ENCODE assay signal across 12 mouse cellular contexts in genomic region chr3:86818001-86818585, GRCm38 (mm10).
A peak's percentile ranks its signal among the peaks of the same experiment; 100 is the strongest.
DNase-seq lines count a peak whose midpoint lies in the region; ATAC-seq and TF ChIP-seq lines count a peak whose summit lies in the region.
"Had no signal": no experiment of that assay in that cellular context is flagged by ENCODE, and none has a peak within 500 bp of the region (broad histone marks: within the 10 kb centered on the region; RNA-seq: fewer than 3 reads in every experiment).

No protein-coding gene starts in this region.

- DNase-seq in left cerebral cortex, postnatal 4 days = peak; percentile 76
- DNase-seq in left cerebral cortex, postnatal 25 days (ENCODE audit: low spot score in 2 of 2) = no peak
- peak; percentile 80 to 86 for DNase-seq in cerebellum, adult 2 months
- no peak for DNase-seq in embryo, embryonic 9.5 days (ENCODE audit: extremely low spot score)
- DNase-seq in yolk sac, embryonic 10.5 days (ENCODE audit: low spot score) = no peak
- no peak for DNase-seq in liver
- DNase-seq: right cerebral cortex, postnatal 4 days had no signal

- intact Hi-C loops in left cerebral cortex, postnatal 4 days (cut with DNase I) = no loop called here
- intact Hi-C loops in left cerebral cortex, postnatal 25 days (cut with DNase I) = no loop called here

- 5% methylated on average over 13 of the region's 13 CpGs for WGBS in cerebellum, adult 2 months
- 28% methylated on average over 13 of the region's 13 CpGs for WGBS in forebrain, embryonic 13.5 days
- WGBS in midbrain, embryonic 13.5 days = 44% methylated on average over 13 of the region's 13 CpGs

- TF ChIP-seq CTCF in cerebellum, adult 2 months (IDR thresholded peaks at IDR 0.05; ENCODE audit: borderline replicate concordance, insufficient read depth, low read depth, low read length) = no peak

- ATAC-seq in forebrain, embryonic 13.5 days = peak; percentile 57
- ATAC-seq in midbrain, embryonic 13.5 days = 0 out of 2 replicates have a peak, but pooled peaks have one; percentile 62
- ATAC-seq: inflammation-experienced regulatory T-cells, adult 6 months had no signal

- no peaks in the 10 kb centered on the region for H3K9me3 ChIP-seq in forebrain, embryonic 13.5 days (replicated peaks)
- H3K9me3 ChIP-seq in midbrain, embryonic 13.5 days = no peaks in the 10 kb centered on the region
- H3K9me3 ChIP-seq: embryonic facial prominence, embryonic 10.5 days; neural tube, embryonic 12.5 days had no signal

- peak overlapping the region; percentile 7; the same call in 1 of the 2 replicates for H3K4me2 ChIP-seq in forebrain, embryonic 13.5 days
- H3K4me2 ChIP-seq in midbrain, embryonic 13.5 days (replicated peaks) = no peak overlapping the region
- H3K4me2 ChIP-seq: neural tube, embryonic 12.5 days had no signal

- H3K36me3 ChIP-seq in forebrain, embryonic 13.5 days (ENCODE audit: poor library complexity, severe bottlenecking) = peaks cover 53% of the 10 kb centered on the region
- H3K36me3 ChIP-seq in midbrain, embryonic 13.5 days = peaks cover 31% of the 10 kb centered on the region

- H3K27me3 ChIP-seq in cerebellum, adult 2 months (ENCODE audit: control insufficient read depth, insufficient read depth, low read length) = no peaks in the 10 kb centered on the region
- H3K27me3 ChIP-seq in forebrain, embryonic 13.5 days = no peaks in the 10 kb centered on the region
- no peaks in the 10 kb centered on the region for H3K27me3 ChIP-seq in midbrain, embryonic 13.5 days
- H3K27me3 ChIP-seq: neural tube, embryonic 12.5 days had no signal

- H3K4me3 ChIP-seq in cerebellum, adult 2 months (replicated peaks; ENCODE audit: insufficient read depth, low read depth, low read length) = no peak overlapping the region
- no peak overlapping the region for H3K4me3 ChIP-seq in forebrain, embryonic 13.5 days
- no peak overlapping the region for H3K4me3 ChIP-seq in midbrain, embryonic 13.5 days (replicated peaks)
- H3K4me3 ChIP-seq: embryonic facial prominence, embryonic 10.5 days; neural tube, embryonic 12.5 days had no signal

- H3K9ac ChIP-seq in forebrain, embryonic 13.5 days = no peak overlapping the region
- no peak overlapping the region for H3K9ac ChIP-seq in midbrain, embryonic 13.5 days (replicated peaks)
- H3K9ac ChIP-seq: neural tube, embryonic 12.5 days had no signal

- H3K27ac ChIP-seq in cerebellum, adult 2 months (ENCODE audit: insufficient read depth, low read length) = no peak overlapping the region
- peak overlapping the region; percentile 31 for H3K27ac ChIP-seq in forebrain, embryonic 13.5 days
- H3K27ac ChIP-seq in midbrain, embryonic 13.5 days = peak overlapping the region; percentile 58
- H3K27ac ChIP-seq: embryonic facial prominence, embryonic 10.5 days; neural tube, embryonic 12.5 days had no signal

- no peak for TF ChIP-seq POLR2A in cerebellum, adult 2 months (IDR thresholded peaks at IDR 0.05; ENCODE audit: borderline replicate concordance, insufficient read depth, low read length)

- H3K4me1 ChIP-seq in cerebellum, adult 2 months (ENCODE audit: control insufficient read depth, insufficient read depth, low read length) = peaks cover 32% of the 10 kb centered on the region
- H3K4me1 ChIP-seq in forebrain, embryonic 13.5 days = peaks cover 27% of the 10 kb centered on the region
- peaks cover 16% of the 10 kb centered on the region for H3K4me1 ChIP-seq in midbrain, embryonic 13.5 days (replicated peaks)

Comparison
In these comparisons a context has a peak if more than half of its experiments do, and no peak if none do; other contexts are left out.
1. DNase-seq: peak in left cerebral cortex, postnatal 4 days (single experiment) and cerebellum, adult 2 months (2 of 2); none in left cerebral cortex, postnatal 25 days (0 of 2), embryo, embryonic 9.5 days (single experiment), yolk sac, embryonic 10.5 days (single experiment) and liver (single experiment).